Mouse (Mus musculus) left cerebral cortex, postnatal 36 days (tissue): ENCODE data around the gene Rnase4. TPM values are rescaled to one million over a fixed set of nuclear protein-coding genes. Genes with fewer than 3 reads are reported as not detected.

Experiments
- DNase-seq, 2 experiments: peaks; one replicate each; pipeline ENCODE4 v3.0.0; 2021 to 2022; ENCODE audit warnings: low spot score in 2 of 2, mixed read lengths in 1 of 2
- intact Hi-C: fragments of 180-260 bp; cut with DNase I; formaldehyde crosslinking; loops from one replicate; pipeline ENCODE4 v1.15.1; 2025
- total RNA-seq, 2 experiments: library from RNA; stranded (reverse); gene quantifications; 2 replicates each; pipeline ENCODE4 v1.2.3; 2021

Rnase4 gene
- total RNA-seq, 2 experiments from 2014 or later: 17.8 to 19.3 TPM

- no peak for DNase-seq
- intact Hi-C loops: no loop called here
Measured at GRCm38 (mm10) chr14:51113476-51113875, 22.6 kb downstream of the Rnase4 start.

GRCm38 (mm10) chr14:51113916-51114560, 23.2 kb downstream of the Rnase4 start, which contains the start of gene Eddm3b:
Gene Eddm3b (plus strand): TSS chr14:51114426.
- DNase-seq: no peak
- intact Hi-C loops: no loop called here

GRCm38 (mm10) chr14:51125684-51126083, 34.8 kb downstream of the Rnase4 start:
- intact Hi-C loops: no loop called here
- DNase-seq: no peak

GRCm38 (mm10) chr14:51127648-51128258, 36.9 kb downstream of the Rnase4 start:
- no peak for DNase-seq
- intact Hi-C loops: no loop called here

- intact Hi-C loops: no loop called here
- DNase-seq: no peak
Measured at GRCm38 (mm10) chr14:51128775-51129623, 38.1 kb downstream of the Rnase4 start.

GRCm38 (mm10) chr14:51129624-51129975, 38.7 kb downstream of the Rnase4 start:
- DNase-seq: no peak
- intact Hi-C loops: no loop called here

GRCm38 (mm10) chr14:51130315-51130940, 39.6 kb downstream of the Rnase4 start:
- intact Hi-C loops: no loop called here
- DNase-seq: no peak

GRCm38 (mm10) chr14:51131086-51131815, 40.4 kb downstream of the Rnase4 start:
- intact Hi-C loops: no loop called here

GRCm38 (mm10) chr14:51132372-51132771, 41.5 kb downstream of the Rnase4 start:
- DNase-seq: no peak
- intact Hi-C loops: no loop called here

More at GRCm38 (mm10) chr14:51131086-51131815, 40.4 kb downstream of the Rnase4 start:
- DNase-seq: no peak

- DNase-seq: no peak
- intact Hi-C loops: no loop called here
Measured at GRCm38 (mm10) chr14:51140342-51140741, 49.5 kb downstream of the Rnase4 start.

- intact Hi-C loops: no loop called here
Measured at GRCm38 (mm10) chr14:51142119-51142518, 51.2 kb downstream of the Rnase4 start.

GRCm38 (mm10) chr14:51142568-51142967, 51.7 kb downstream of the Rnase4 start:
- intact Hi-C loops: no loop called here
- no peak for DNase-seq

More at GRCm38 (mm10) chr14:51142119-51142518, 51.2 kb downstream of the Rnase4 start:
- DNase-seq: no peak

GRCm38 (mm10) chr14:51143287-51143686, 52.4 kb downstream of the Rnase4 start:
- no peak for DNase-seq
- intact Hi-C loops: no loop called here

- DNase-seq: no peak
- intact Hi-C loops: no loop called here
Measured at GRCm38 (mm10) chr14:51143937-51144336, 53.1 kb downstream of the Rnase4 start.

- intact Hi-C loops: no loop called here
- DNase-seq: no peak
Measured at GRCm38 (mm10) chr14:51144451-51144850, 53.6 kb downstream of the Rnase4 start.

GRCm38 (mm10) chr14:51145521-51145920, 54.6 kb downstream of the Rnase4 start:
- DNase-seq: peak in 1 of 2 experiments; percentile 7
- intact Hi-C loops: no loop called here

GRCm38 (mm10) chr14:51146685-51147084, 55.8 kb downstream of the Rnase4 start, which contains the start of gene Rnase1:
Gene Rnase1 (minus strand): TSS chr14:51146785.
- no peak for DNase-seq
- intact Hi-C loops: no loop called here

GRCm38 (mm10) chr14:51148006-51148405, 57.1 kb downstream of the Rnase4 start:
- DNase-seq: no peak
- intact Hi-C loops: no loop called here

- intact Hi-C loops: no loop called here
- DNase-seq: no peak
Measured at GRCm38 (mm10) chr14:51149164-51149563, 58.3 kb downstream of the Rnase4 start.
